In the genomic region with DNA sequence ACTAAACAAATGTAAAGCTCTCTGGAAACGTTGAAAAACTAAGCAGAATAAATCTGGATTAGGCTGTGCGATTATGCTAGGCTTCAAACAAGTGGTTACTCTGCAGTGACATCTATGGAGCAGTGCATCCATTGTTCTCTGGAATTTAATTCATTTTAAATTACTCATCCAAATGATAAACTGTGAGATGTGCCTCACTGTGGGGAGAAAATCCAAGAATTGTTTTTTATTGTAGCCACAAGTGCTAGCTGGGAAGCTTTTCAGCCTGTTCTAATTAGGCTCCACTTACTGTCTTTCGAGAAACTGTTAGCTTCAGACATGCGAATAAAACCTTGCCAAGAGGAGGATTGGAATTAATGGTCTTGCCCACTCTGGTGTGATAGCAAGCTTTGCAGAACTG, we compare ENCODE assay signal across 20 mouse cellular contexts. TPM values are rescaled to one million over a fixed set of nuclear protein-coding genes. Genes with fewer than 3 reads are reported as not detected.
DNase-seq lines count a peak whose midpoint lies in the region; ATAC-seq and TF ChIP-seq lines count a peak whose summit lies in the region.
"Had no signal": no experiment of that assay in that cellular context is flagged by ENCODE, and none has a peak within 500 bp of the region (broad histone marks: within the 10 kb centered on the region; RNA-seq: fewer than 3 reads in every experiment).

No protein-coding gene starts in this region.

- no peak for TF ChIP-seq CTCF in brain, embryonic 14.5 days (IDR thresholded peaks at IDR 0.05; ENCODE audit: borderline replicate concordance, extremely low read depth, insufficient read depth, insufficient read length)
- TF ChIP-seq CTCF in forebrain, postnatal 0 days (IDR thresholded peaks at IDR 0.05; ENCODE audit: low read depth) = 0 out of 2 replicates have a peak, but pooled peaks have one; percentile 16

- H3K9ac ChIP-seq in forebrain, postnatal 0 days = no peak overlapping the region
- H3K9ac ChIP-seq: embryonic facial prominence, embryonic 12.5 days; heart, embryonic 12.5 days; hindbrain, embryonic 15.5 days had no signal

- no peak overlapping the region for H3K4me3 ChIP-seq in forebrain, postnatal 0 days (ENCODE audit: low read depth, low read length)
- H3K4me3 ChIP-seq: embryonic facial prominence, embryonic 12.5 days; heart, adult 2 months; heart, embryonic 12.5 days; hindbrain, embryonic 10.5 days; hindbrain, embryonic 15.5 days had no signal

- TF ChIP-seq POLR2A in brain, embryonic 14.5 days (IDR thresholded peaks at IDR 0.05; ENCODE audit: borderline replicate concordance, extremely low read depth, insufficient read depth, insufficient read length, poor library complexity, severe bottlenecking) = no peak

- no peak overlapping the region for H3K27ac ChIP-seq in forebrain, postnatal 0 days (ENCODE audit: low read depth, low read length)
- H3K27ac ChIP-seq: embryonic facial prominence, embryonic 12.5 days; heart, adult 2 months; hindbrain, embryonic 10.5 days; hindbrain, embryonic 15.5 days had no signal

- H3K27me3 ChIP-seq in forebrain, postnatal 0 days (ENCODE audit: insufficient read depth, low read length) = no peaks in the 10 kb centered on the region
- H3K27me3 ChIP-seq: embryonic facial prominence, embryonic 12.5 days; hindbrain, embryonic 15.5 days had no signal

- no peak overlapping the region for H3K4me2 ChIP-seq in forebrain, postnatal 0 days (ENCODE audit: low read depth)
- H3K4me2 ChIP-seq: embryonic facial prominence, embryonic 12.5 days; heart, embryonic 12.5 days; hindbrain, embryonic 15.5 days had no signal

- no peaks in the 10 kb centered on the region for H3K9me3 ChIP-seq in forebrain, postnatal 0 days (ENCODE audit: low read length)
- H3K9me3 ChIP-seq: embryonic facial prominence, embryonic 12.5 days; heart, embryonic 12.5 days; hindbrain, embryonic 10.5 days; hindbrain, embryonic 15.5 days had no signal

- no peaks in the 10 kb centered on the region for H3K4me1 ChIP-seq in forebrain, postnatal 0 days (ENCODE audit: insufficient read depth)
- H3K4me1 ChIP-seq: heart, embryonic 12.5 days had no signal

- 12% methylated on average over 4 of the region's 4 CpGs for WGBS in forebrain, postnatal 0 days

- ATAC-seq in frontal cortex, adult (ENCODE audit: low TSS enrichment) = 0 out of 2 replicates have a peak, but pooled peaks have one; percentile 6
- ATAC-seq in forebrain, postnatal 0 days = peak; percentile 74
- ATAC-seq: inflammation-experienced regulatory T-cells, adult 6 months; intestine, postnatal 0 days had no signal

- DNase-seq in frontal cortex, postnatal 36 days (ENCODE audit: low spot score in 2 of 2) = no peak
- peak; percentile 90 for DNase-seq in Muller cell, postnatal 12 days (ENCODE audit: inconsistent ontology term)
- peak; percentile 82 for DNase-seq in brain, embryonic 14.5 days (ENCODE audit: low read depth)
- peak; percentile 45 for DNase-seq in forebrain, postnatal 0 days
- DNase-seq in adrenal gland, postnatal 25 days = no peak
- no peak for DNase-seq in cerebellum, adult 11 months
- DNase-seq: cerebellum, adult 8-10 months; cerebellum, postnatal 14 days; embryo, embryonic 11 days; gastrocnemius, postnatal 14 days; heart, adult 2 months; kidney, adult 8-10 months had no signal

- no peaks in the 10 kb centered on the region for H3K36me3 ChIP-seq in forebrain, postnatal 0 days (ENCODE audit: insufficient read depth)
- H3K36me3 ChIP-seq: hindbrain, embryonic 15.5 days had no signal

RNA-seq across cellular contexts. Expression of a gene that starts 18.3 kb away (rescaled TPM):
- 17.6 and 21.8 TPM in 2 replicates for polyA plus RNA-seq in brain, embryonic 14.5 days (2012; rRNA removed)
- total RNA-seq in forebrain, postnatal 0 days (2014; rRNA removed) = 9.0 and 18.1 TPM in 2 replicates
- polyA plus RNA-seq in forebrain, postnatal 0 days (2015; fragmentation: Nextera tagmentation; extraction: Ambion mirVana) = 9.7 and 11.5 TPM in 2 replicates
- total RNA-seq in adrenal gland, postnatal 25 days (2021) = 8.3 and 9.5 TPM in 2 replicates
- total RNA-seq: common myeloid progenitor, adult 5-6 weeks had no signal
- polyA plus RNA-seq: inflammation-experienced regulatory T-cells, adult 6 months had no signal

Comparison
In these comparisons a context has a peak if more than half of its experiments do, and no peak if none do; other contexts are left out.
1. DNase-seq: peak in Muller cell, postnatal 12 days (single experiment), brain, embryonic 14.5 days (single experiment) and forebrain, postnatal 0 days (single experiment); none in frontal cortex, postnatal 36 days (0 of 2), adrenal gland, postnatal 25 days (single experiment) and cerebellum, adult 11 months (single experiment).